Mouse (Mus musculus) CD4-positive naive resting alpha-beta T cell, adult 76 days (primary cell): ENCODE results near the gene Olfr441. TPM values are rescaled to one million over a fixed set of nuclear protein-coding genes. Genes with fewer than 3 reads are reported as not detected.

Experiments
- total RNA-seq: library from RNA; stranded (reverse); gene quantifications from one replicate; pipeline ENCODE4 v1.2.4, GENCODE M21; 2023

The Olfr441 gene
- total RNA-seq = not detected

GRCm38 (mm10) chr6:43106069-43106468 is at the start of gene Olfr441:
TSS of gene Olfr441 (plus strand) at chr6:43106369.

GRCm38 (mm10) chr6:43146267-43146666 is 40.1 kb downstream of the Olfr441 start, which contains the start of gene Olfr237-ps1:
TSS of gene Olfr237-ps1 (plus strand) at chr6:43146567.

GRCm38 (mm10) chr6:43162982-43163381 is 56.8 kb downstream of the Olfr441 start, which contains the start of gene Olfr437:
TSS of gene Olfr437 (plus strand) at chr6:43163282.

Other genes with a start within 250 kb of the Olfr441 start
- not detected for gene Olfr448, start 215.9 kb upstream of the Olfr441 start, total RNA-seq
- gene Olfr447, start 197.5 kb upstream of the Olfr441 start, total RNA-seq = not detected
- gene Olfr446, start 185.0 kb upstream of the Olfr441 start, total RNA-seq = not detected
- not detected for gene Olfr444, start 157.3 kb upstream of the Olfr441 start, total RNA-seq
- not detected for gene Olfr237-ps1, start 40.2 kb downstream of the Olfr441 start, total RNA-seq
- gene Olfr437, start 56.9 kb downstream of the Olfr441 start, total RNA-seq = not detected
- not detected for gene Olfr13, start 65.8 kb downstream of the Olfr441 start, total RNA-seq
- gene Olfr435, start 90.8 kb downstream of the Olfr441 start, total RNA-seq = not detected
- gene Olfr434, start 106.7 kb downstream of the Olfr441 start, total RNA-seq = not detected
- not detected for gene Olfr47, start 125.2 kb downstream of the Olfr441 start, total RNA-seq
- 1.5 TPM for gene Arhgef5, start 159.2 kb downstream of the Olfr441 start, total RNA-seq
- gene Nobox, start 203.2 kb downstream of the Olfr441 start, total RNA-seq = not detected